Mouse (Mus musculus) bone marrow macrophage, adult 2 months (primary cell): ENCODE measurements around the gene Thada. TPM values are rescaled to one million over a fixed set of nuclear protein-coding genes. Genes with fewer than 3 reads are reported as not detected.

Source experiments
- H3K27ac ChIP-seq: 2 replicates; pipeline ENCODE4 v1.5.1; 2012; ENCODE audit warnings: low read depth, low read length; ENCODE audit not compliant: insufficient read depth
- H3K4me1 ChIP-seq: 2 replicates; pipeline ENCODE4 v1.6.1; 2012; ENCODE audit warnings: low read length; ENCODE audit not compliant: control insufficient read depth, insufficient read depth
- H3K4me3 ChIP-seq: 2 replicates; pipeline ENCODE4 v1.5.1; 2012; ENCODE audit warnings: mild to moderate bottlenecking, low read length, moderate library complexity; ENCODE audit not compliant: insufficient read depth
- CTCF ChIP-seq: IDR thresholded peaks from 2 replicates; pipeline ENCODE4 v1.5.1; 2012; ENCODE audit warnings: low read depth, mild to moderate bottlenecking, low read length, moderate library complexity
- POLR2A ChIP-seq: IDR thresholded peaks from 2 replicates; pipeline ENCODE4 v1.6.1; 2012; ENCODE audit warnings: mild to moderate bottlenecking, low read depth, low read length, borderline replicate concordance
- polyA plus RNA-seq: library from polyadenylated mRNA; stranded (reverse); fragments of >200 nt; gene quantifications from 2 replicates; pipeline ENCODE4 v1.2.4, GENCODE M21; 2012; ENCODE audit not compliant: missing spikeins, insufficient read depth, insufficient read length

Thada gene
- polyA plus RNA-seq, result 4.8 and 6.6 TPM in 2 replicates

DNA sequence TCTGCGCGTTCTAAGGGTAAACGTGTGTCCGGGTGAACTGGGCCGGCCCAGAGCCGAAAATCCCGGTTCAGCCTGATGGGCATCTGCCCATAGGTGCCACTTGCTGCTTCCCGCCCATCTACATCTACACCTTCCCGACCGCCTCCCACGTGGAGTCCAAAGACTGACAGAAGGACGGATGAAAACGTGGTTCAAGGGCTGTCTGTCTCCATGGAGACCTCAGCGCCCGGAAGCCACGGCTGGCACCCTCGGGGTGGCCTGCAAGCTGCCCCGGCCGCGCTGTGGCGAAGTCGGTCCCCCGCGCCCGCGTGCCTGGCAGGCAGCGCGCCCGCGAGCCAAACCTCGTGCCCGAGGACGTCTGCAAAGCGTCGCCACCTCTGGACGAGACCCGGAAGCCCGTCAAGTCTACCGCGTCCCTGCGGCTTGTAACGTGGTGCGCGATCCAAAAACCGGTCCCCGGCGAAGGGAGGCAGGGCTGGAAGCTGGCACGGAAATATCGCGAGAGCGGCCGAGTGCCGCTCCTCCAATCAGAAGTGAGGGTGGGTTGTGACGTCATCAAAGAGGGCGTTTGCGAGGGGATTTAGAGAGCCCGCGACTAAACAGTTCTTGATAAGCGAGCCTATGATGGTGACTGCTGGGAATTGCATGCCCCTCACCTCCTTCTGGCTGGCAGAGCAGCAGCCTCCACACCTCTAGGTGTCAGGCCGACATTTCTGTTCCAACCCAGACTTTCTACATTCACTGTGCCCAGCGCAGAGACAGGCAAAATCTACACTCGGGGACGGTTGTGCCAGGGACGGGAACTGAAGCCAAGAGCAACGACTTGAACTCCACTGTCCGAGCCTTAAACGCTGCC lies at the start of gene Thada:
Thada (minus strand) TSS at position 453 of the 856 bp plus-strand sequence.
- Histone ChIP-seq H3K4me1 (peaks cover 5% of the 10 kb centered on the region; the same call in 1 of the 2 replicates), H3K27ac (peak within 1 kb of the TSS; percentile 62), H3K4me3 (peak within 1 kb of the TSS; percentile 87)
- no peak for TF ChIP-seq POLR2A
- TF ChIP-seq CTCF, result no peak

DNA sequence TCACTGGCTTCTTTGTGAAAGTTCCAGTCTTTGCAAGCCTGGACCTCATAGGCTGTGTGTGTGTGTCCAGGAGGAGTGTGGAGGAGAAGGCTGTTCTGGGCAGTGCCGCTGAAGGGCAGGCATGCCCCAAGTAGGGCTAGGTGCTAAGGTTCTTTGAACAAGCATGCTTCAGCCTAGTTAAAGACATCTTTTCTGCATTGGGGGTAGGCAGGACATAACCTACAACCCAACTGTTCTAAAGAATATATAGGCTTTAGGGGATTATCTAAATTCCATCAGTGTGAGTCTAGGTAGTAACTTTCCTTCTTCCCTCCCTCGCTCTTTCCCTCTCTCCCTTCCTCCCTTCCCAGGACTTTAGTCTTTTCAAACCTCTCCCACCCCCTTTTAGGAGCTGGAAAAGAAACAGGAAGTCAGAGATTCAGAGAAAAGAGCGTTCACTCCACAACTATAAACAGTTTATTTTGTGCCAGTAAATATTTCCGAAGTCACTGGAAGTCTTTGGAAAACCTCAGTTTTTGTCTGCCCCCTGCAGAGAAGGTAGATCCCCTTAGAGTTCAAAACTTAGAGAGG lies 46.6 kb upstream of the Thada start:
- Histone ChIP-seq H3K4me3 (peak overlapping the region; percentile 68), H3K27ac (no peak overlapping the region)

DNA sequence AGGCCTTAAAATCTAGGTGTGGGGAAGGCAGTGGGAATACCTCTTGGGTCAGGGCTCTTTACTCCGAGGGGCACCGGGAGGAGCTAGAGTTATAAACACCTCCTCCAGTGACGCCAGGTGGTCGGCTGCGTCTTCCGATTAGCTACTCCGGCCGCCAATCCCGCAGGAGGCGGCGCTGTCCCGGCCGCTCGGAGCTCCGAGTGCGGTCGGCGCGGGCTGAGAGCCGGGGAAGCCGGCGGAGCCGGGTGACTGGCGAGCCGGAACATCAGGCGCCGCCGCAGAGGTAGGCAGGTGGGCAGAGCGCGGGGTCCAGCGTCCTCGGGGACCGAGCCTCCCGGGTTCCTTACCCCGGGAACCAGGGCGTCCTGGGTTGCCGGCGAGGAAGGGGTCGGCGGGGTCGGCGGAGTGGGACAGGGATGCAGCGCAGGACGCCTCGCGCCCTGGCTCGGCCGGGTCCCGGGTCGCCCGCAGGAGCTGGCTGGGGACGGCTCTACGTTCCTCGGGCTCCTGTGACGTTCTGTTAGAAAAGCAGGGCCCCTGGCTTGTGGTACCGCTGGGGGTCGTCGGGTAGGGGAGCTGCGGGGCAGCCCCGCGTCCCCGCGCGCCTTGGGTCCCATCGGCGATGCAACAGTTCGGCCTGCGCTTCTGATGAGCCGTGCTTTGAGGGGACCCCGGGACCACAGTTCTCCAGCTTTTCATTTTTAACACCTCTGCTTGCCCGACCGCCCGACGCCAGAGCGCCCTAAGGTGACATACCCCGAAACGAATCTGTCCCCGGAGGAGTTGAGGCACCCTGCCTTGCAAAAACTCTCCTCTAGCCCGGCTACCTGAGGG lies 45.9 kb upstream of the Thada start, which contains the start of gene Plekhh2:
Plekhh2 (plus strand) TSS at position 214 of the 834 bp plus-strand sequence.
- TF ChIP-seq CTCF (no peak), POLR2A (no peak)
- H3K4me1 ChIP-seq, result peaks cover 30% of the 10 kb centered on the region
- no peak within 1 kb of the TSS for H3K27ac ChIP-seq
- peak within 1 kb of the TSS; percentile 68 for H3K4me3 ChIP-seq

More for the DNA sequence above, 46.6 kb upstream of the Thada start:
- H3K4me1 ChIP-seq, result peaks cover 30% of the 10 kb centered on the region
- TF ChIP-seq CTCF (no peak), POLR2A (no peak)

DNA sequence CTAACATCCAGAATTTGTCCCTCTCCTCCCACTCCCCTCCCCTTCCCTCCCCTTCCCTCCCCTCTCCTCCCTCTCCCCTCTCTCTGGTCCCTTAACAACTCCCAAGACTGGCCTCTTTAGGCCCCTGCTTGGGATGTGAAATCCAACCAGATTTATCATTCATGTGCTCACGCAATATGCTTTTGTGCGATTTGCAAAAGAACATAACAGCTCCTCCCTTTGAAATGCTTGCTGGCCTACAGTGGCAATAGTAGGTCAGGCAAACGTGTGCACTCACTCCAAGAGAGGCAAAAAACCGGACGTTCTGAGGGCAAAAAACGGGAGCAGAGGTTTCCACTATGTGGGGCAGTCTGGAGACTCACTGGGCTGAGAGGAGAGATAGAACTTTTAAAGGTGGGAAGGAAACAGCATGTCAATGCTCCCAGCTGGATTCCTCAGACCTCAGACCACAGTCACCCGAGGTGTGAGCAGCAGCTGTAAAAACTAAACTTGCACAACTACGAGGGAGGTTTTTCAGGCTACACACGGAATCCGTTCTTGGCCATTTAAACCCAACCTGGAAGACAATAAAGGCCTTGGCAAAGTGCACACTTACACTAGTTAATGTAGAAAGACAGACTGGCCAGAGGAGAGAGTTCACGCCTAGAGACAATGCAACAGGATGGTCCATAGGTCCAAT lies 45.1 kb upstream of the Thada start:
- Histone ChIP-seq H3K4me1 (peaks cover 30% of the 10 kb centered on the region), H3K4me3 (peak overlapping the region; percentile 68), H3K27ac (no peak overlapping the region)
- TF ChIP-seq POLR2A (no peak), CTCF (no peak)

DNA sequence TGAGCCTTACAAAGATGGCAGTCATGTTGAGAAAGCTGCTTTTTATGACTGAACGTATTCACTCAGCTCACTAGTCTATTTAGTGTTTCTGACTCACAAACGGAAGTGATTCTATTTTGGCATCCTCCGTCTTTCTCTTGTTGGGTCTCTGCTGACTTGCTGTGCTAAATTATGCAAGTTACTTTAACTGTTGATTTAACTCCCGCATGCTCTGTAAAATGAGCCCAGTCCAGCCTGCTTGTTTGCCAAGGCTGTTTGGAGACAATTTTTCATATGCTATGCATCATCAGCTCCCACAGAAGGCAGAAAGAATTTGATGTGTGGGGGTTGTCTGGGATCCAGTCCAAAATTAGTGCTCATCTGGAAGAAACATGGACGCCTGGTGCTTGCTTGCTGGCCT lies 44.4 kb upstream of the Thada start:
- H3K4me3 ChIP-seq, result no peak overlapping the region
- peak overlapping the region; percentile 83 for H3K27ac ChIP-seq
- no peak for TF ChIP-seq CTCF
- TF ChIP-seq POLR2A, result no peak
- peaks cover 33% of the 10 kb centered on the region for H3K4me1 ChIP-seq

DNA sequence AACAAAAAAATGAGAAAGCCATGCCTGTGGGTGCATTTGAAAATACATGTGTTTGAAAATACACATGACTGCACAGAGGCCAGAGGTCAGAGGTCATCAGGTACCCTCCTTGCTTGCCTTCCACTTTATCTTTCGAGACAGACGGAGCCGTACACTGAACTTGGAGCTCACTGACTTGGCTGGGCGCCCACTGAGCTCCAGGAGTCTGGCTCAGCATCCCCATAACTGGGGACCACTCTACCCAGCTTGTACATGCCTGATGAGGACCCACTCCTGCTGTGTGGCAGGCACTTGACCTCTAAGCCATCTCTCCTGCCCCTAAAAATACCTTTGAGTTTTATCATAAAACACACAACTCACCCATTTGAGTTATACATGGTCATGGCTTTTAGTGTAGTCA lies 43.2 kb upstream of the Thada start:
- no peak overlapping the region for H3K4me3 ChIP-seq
- TF ChIP-seq CTCF, result no peak
- TF ChIP-seq POLR2A, result no peak
- H3K4me1 ChIP-seq, result peaks cover 33% of the 10 kb centered on the region
- no peak overlapping the region; the same call in 1 of the 2 replicates for H3K27ac ChIP-seq

DNA sequence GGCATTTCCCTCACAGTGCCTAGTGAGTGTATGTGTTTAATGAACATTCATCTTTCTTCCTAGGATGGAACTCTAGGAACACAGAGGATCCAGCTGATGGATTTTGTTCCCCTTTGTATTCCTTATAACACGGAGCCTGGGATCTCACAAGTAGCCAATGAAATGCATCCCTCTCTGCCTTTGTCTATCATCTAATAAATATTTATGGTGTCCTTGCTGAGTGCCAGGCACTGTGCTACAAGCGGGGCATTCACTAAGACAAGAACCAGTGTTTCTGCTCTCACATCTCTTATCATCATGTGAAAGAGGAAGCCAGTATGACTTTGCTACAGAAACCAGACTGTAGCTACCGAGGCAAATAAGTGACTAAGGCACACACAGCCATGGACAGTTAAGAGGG lies 42.7 kb upstream of the Thada start:
- Histone ChIP-seq H3K27ac (no peak overlapping the region), H3K4me1 (peaks cover 33% of the 10 kb centered on the region), H3K4me3 (no peak overlapping the region)
- TF ChIP-seq POLR2A, result no peak
- TF ChIP-seq CTCF, result no peak

DNA sequence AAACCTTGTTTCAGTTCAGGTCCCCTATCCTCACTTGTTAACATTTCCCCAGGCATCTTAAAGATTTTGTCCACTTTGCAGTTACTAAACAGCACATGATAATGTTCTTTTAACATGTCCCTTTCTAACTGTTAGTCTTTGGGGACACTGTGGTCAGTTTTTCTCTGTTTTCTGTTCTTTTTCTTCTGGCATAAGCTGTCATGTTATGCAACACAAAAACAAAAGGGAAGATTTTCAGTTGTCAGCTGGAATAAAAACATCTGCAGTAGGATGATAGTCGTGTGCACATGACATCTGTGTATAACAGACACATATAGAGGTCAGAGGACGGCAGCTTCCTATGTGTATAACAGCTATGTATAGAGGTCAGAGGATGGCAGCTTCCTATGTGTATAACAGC lies 39.9 kb upstream of the Thada start:
- Histone ChIP-seq H3K27ac (no peak overlapping the region), H3K4me3 (no peak overlapping the region), H3K4me1 (peaks cover 21% of the 10 kb centered on the region)
- TF ChIP-seq CTCF, result no peak

DNA sequence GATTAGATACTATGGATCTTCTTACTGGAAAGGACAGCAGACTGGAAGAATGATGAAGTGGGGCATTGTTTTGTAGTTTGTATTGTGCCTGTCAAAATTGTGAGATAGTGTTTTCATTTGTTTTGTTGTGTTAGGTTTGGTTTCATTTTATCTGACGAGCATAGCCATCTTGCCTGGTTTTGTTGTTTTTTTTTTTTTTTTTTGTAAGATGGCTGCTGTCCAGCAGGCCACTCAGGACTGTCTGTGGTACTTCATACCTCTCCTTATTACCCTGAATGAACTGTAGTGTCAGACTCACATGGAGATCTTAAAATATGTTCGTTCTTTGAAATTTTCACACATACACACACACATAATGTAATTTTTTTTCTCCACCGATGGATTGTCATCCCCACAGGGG lies 36.3 kb upstream of the Thada start:
- Histone ChIP-seq H3K27ac (no peak overlapping the region), H3K4me3 (no peak overlapping the region), H3K4me1 (peaks cover 3% of the 10 kb centered on the region)
- TF ChIP-seq POLR2A (no peak), CTCF (no peak)
